Mouse (Mus musculus): ENCODE measurements at regions not wholly inside any gene's neighbourhood (a gene's known extent, or its start where the extent isn't known, plus 50 kb on each side); places are given as distances from the start of the nearest gene placed in this dataset.

DNA sequence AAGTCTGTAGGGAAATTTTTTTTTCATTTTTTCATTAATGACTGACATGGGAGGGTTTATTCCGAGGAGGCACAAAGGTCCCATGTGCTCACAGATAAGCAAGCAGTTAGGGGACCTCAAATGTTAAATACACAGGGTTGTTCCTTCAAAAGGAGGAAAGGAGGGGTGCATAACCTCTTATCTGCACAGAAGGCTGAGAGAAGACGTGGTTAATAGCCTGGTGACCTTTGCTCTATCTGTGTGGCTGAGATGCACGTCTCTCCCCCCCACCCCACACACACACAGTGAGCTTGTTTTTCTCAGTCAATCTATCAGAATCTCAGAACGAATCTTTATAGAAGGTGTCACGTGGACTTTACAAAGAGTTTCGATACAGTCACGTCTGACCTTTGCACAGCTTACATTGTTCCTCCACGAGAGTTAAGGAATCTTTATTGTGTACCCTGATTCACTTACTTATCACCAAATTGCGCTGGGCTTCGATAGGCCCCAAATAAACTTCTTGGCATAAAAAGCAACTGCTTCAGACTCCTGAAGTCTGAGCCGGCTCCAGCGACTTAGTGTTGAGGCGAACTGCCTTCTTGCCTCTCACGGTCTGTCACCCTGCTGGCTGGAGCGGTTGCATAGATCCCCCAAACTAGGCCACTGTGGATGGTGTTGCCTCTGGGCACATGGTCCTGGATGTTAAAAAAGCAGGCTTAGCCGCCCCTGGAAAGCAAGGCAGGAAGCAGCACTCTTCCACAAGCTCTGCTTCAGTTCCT, 63.1 kb upstream of the Ppm1b start:
- Histone ChIP-seq H3K27ac (no peak overlapping the region), H3K4me3 (no peak overlapping the region)
- no peak for DNase-seq (ENCODE audit: extremely low spot score in 1 of 2, low spot score in 2 of 2)
- intact Hi-C loops (cut with DNase I) = no loop called here
- no peak for TF ChIP-seq CTCF (IDR thresholded peaks at IDR 0.05)

- H3K4me3 ChIP-seq = no peak overlapping the region
- H3K27ac ChIP-seq = no peak overlapping the region
- intact Hi-C loops (cut with DNase I) = no loop called here
- DNase-seq (ENCODE audit: extremely low spot score in 1 of 2, low spot score in 2 of 2) = no peak
- TF ChIP-seq CTCF (IDR thresholded peaks at IDR 0.05) = no peak
Observed at GRCm38 (mm10) chr17:84895526-84895925, 61.0 kb upstream of the Ppm1b start.

DNA sequence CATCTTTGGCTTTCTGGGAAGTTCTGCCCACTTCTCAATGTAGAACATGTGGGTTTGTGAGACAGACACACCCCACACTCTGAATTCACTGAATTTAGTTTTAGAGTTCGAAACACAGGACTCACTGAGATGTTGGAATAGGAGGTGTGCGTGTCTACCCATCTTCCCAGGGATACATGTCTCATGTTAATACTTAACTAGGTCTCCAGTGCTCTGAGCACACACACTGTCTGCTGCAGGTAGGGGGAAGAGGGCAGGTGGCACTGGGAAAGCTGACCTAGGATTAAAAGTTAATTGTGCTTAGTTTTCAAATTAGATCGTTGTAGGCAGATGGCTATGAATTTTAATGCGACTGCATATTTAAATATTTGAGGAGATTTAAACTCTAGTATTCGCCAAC, 60.0 kb upstream of the Ppm1b start:
- intact Hi-C loops (cut with DNase I) = no loop called here
- Histone ChIP-seq H3K4me3 (no peak overlapping the region), H3K27ac (no peak overlapping the region)
- DNase-seq (ENCODE audit: extremely low spot score in 1 of 2, low spot score in 2 of 2) = no peak
- TF ChIP-seq CTCF (IDR thresholded peaks at IDR 0.05) = no peak

DNA sequence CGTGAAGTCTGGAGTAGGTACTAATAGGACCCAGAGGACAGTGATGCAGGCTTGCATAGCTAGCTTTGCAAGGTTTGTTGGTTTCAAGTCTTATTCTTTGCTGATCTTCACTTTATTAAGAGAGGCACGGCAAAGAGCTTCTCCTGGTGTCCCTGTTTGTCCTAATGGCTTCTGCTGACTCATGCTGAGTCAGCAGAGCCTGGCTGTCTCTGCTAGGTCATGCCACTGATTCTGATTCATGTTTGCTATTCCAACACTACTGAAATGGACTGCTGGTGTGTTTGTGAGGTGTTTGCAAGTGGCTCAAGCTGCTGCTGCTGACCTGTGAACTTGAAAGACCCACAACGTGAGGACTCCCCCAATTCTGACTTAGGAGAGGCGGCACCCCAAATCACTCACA, 58.1 kb upstream of the Ppm1b start:
- TF ChIP-seq CTCF (IDR thresholded peaks at IDR 0.05) = no peak
- DNase-seq (ENCODE audit: extremely low spot score in 1 of 2, low spot score in 2 of 2) = no peak
- no peak overlapping the region for H3K4me3 ChIP-seq
- no peak overlapping the region for H3K27ac ChIP-seq
- intact Hi-C loops (cut with DNase I) = no loop called here

DNA sequence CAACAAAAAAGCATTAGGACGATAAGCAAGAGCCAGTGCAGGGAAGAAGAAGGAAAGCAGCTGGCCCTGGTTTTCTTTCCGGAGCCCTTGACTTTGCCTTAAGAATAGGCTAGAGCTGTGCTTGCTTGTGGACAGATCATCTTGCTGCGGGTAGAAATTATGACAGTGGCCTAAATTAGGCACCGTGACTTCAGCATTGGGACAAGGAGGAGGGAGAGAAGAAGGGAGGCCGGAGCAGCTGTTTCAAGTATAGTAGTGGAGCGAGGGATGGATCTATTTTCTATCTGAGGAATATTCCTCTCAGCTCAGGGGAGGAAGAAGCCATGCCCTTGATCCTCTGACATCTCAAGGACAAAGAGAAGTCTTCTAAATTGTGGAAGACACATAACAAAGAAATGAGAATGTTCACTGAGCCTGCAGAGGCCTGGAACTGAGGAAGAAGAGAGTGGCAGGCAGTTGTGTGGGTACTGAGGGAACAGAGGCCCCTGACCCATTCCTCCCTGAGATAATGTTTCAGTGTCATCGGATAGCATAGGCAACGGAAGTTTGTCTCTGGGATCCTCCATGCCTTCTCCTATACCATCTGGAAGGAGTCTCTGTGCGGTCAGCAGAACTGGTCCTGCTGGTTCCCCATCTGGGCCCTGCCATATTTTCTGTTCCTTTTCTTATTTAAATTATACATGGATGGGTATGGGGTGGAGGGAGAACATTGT, 52.8 kb upstream of the Ppm1b start:
- no peak for TF ChIP-seq CTCF (IDR thresholded peaks at IDR 0.05)
- intact Hi-C loops (cut with DNase I) = no loop called here
- no peak for DNase-seq (ENCODE audit: extremely low spot score in 1 of 2, low spot score in 2 of 2)

More for the DNA sequence above, 52.8 kb upstream of the Ppm1b start:
- Histone ChIP-seq H3K4me3 (no peak overlapping the region), H3K27ac (no peak overlapping the region)
